20 mouse cellular contexts compared by ENCODE assay signal in the genomic region with DNA sequence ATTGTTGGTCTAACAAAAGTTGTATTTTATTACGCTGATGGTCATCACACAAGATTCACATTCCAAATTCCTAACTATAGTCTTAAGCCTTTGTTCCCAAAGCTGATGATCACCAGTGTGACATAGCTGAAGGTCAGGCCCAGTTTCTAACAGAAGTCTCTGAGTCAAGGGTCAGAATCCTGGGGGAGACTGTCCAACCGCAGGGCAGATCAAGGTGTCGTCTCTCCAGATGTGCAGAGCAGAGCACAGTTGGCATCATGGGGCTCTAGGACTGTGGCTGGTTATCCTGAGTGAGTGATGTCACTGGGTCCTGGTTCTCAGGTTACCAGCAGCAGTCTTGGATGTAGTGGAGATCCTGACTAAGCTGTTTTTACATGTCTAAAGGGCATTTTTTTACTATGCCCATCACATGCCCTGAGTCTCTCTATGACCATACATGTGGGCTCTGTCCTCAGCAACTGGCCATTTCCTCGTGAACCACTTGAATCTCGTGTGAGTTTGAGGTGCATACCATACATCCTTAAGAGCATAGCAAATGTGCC. TPM values are rescaled to one million over a fixed set of nuclear protein-coding genes. Genes with fewer than 3 reads are reported as not detected.
A peak's percentile ranks its signal among the peaks of the same experiment; 100 is the strongest.
DNase-seq lines count a peak whose midpoint lies in the region; ATAC-seq and TF ChIP-seq lines count a peak whose summit lies in the region.
"Had no signal": no experiment of that assay in that cellular context is flagged by ENCODE, and none has a peak within 500 bp of the region (broad histone marks: within the 10 kb centered on the region; RNA-seq: fewer than 3 reads in every experiment).

No protein-coding gene starts in this region.

- no peak for DNase-seq in layer of hippocampus, adult 2 months (ENCODE audit: low spot score in 2 of 2)
- no peak for DNase-seq in layer of hippocampus, postnatal 25 days (ENCODE audit: extremely low spot score in 1 of 2, low spot score in 1 of 2)
- no peak for DNase-seq in CH12.LX (ENCODE audit: extremely low read depth)
- DNase-seq in ZHBTc4 (ENCODE audit: low read depth, low spot score) = peak; percentile 71
- DNase-seq in hindbrain, embryonic 14.5 days (ENCODE audit: low spot score) = no peak
- DNase-seq in adrenal gland, postnatal 36 days = no peak
- DNase-seq: adrenal gland, postnatal 10 days; cerebellum, adult 2 months; cerebellum, postnatal 14 days; embryo, embryonic 11 days; forebrain, postnatal 0 days; gastrocnemius, postnatal 36 days; heart, adult 11 months; heart, postnatal 10 days; kidney, adult 2 months had no signal

- 91% methylated on average over 5 of the region's 5 CpGs for WGBS in hindbrain, embryonic 14.5 days

- dilution Hi-C loops in CH12.LX (cut with MboI; ENCODE audit: extremely low pct_ligation_motif_present, extremely low pct_unique_long_range_greater_than_20kb, low sequenced_read_pairs) = no loop called here

- H3K27ac ChIP-seq in layer of hippocampus, adult 2 months = peak overlapping the region; percentile 79; the same call in 1 of the 2 replicates
- peak overlapping the region; percentile 47; the same call in 1 of the 2 replicates for H3K27ac ChIP-seq in CH12.LX (ENCODE audit: insufficient read depth, low read depth)
- no peak overlapping the region for H3K27ac ChIP-seq in hindbrain, embryonic 14.5 days
- H3K27ac ChIP-seq: embryonic facial prominence, embryonic 12.5 days; heart, embryonic 10.5 days; hindbrain, embryonic 13.5 days had no signal

- in situ Hi-C loops in CH12.LX (cut with MboI; ENCODE audit: low pct_ligation_motif_present, low pct_unique_long_range_greater_than_20kb, low sequenced_read_pairs) = no loop called here

- ATAC-seq in hindbrain, embryonic 14.5 days (ENCODE audit: low FRiP score) = no peak
- ATAC-seq: CD4-positive, CD25-positive, alpha-beta regulatory T cell, adult 4 months; forebrain, postnatal 0 days; intestine, embryonic 16.5 days had no signal

- no peak for TF ChIP-seq EP300 in CH12.LX (IDR thresholded peaks at IDR 0.05; ENCODE audit: low read length)

- no peak overlapping the region for H3K4me2 ChIP-seq in CH12.LX (ENCODE audit: insufficient read depth, low read depth, poor library complexity, severe bottlenecking)
- no peak overlapping the region for H3K4me2 ChIP-seq in hindbrain, embryonic 14.5 days (replicated peaks)
- H3K4me2 ChIP-seq: embryonic facial prominence, embryonic 12.5 days; hindbrain, embryonic 13.5 days had no signal

- no peak for TF ChIP-seq RAD21 in CH12.LX (IDR thresholded peaks at IDR 0.05; ENCODE audit: low read depth, low read length)

- no peaks in the 10 kb centered on the region for H3K9me3 ChIP-seq in CH12.LX (replicated peaks; ENCODE audit: low read length)
- no peaks in the 10 kb centered on the region for H3K9me3 ChIP-seq in hindbrain, embryonic 14.5 days (ENCODE audit: control insufficient read depth, low read length)
- H3K9me3 ChIP-seq: embryonic facial prominence, embryonic 12.5 days; heart, embryonic 10.5 days; hindbrain, embryonic 13.5 days had no signal

- TF ChIP-seq POLR2A in CH12.LX (IDR thresholded peaks at IDR 0.05; ENCODE audit: low read depth, low read length) = no peak

- H3K9ac ChIP-seq in CH12.LX (ENCODE audit: insufficient read depth, low read depth) = no peak overlapping the region
- no peak overlapping the region for H3K9ac ChIP-seq in hindbrain, embryonic 14.5 days
- H3K9ac ChIP-seq: embryonic facial prominence, embryonic 12.5 days; forebrain, postnatal 0 days; hindbrain, embryonic 13.5 days had no signal

- peaks cover 16 to 71% of the 10 kb centered on the region in 2 experiments for H3K36me3 ChIP-seq in CH12.LX (replicated peaks in 1 of 2; ENCODE audit: control insufficient read depth in 1 of 2, insufficient read depth in 1 of 2, low read length in 1 of 2)
- no peaks in the 10 kb centered on the region for H3K36me3 ChIP-seq in hindbrain, embryonic 14.5 days (replicated peaks; ENCODE audit: control insufficient read depth, insufficient read depth)
- H3K36me3 ChIP-seq: embryonic facial prominence, embryonic 12.5 days; hindbrain, embryonic 13.5 days had no signal

- peaks cover 93% of the 10 kb centered on the region for H3K79me2 ChIP-seq in CH12.LX (replicated peaks; ENCODE audit: control insufficient read depth, extremely low read depth, insufficient read depth, poor library complexity, severe bottlenecking)

- no peak for TF ChIP-seq CTCF in layer of hippocampus, adult 2 months (conservative IDR thresholded peaks at IDR 0.05)
- no peak for TF ChIP-seq CTCF in CH12.LX (conservative IDR thresholded peaks at IDR 0.05 in 1 of 2, IDR thresholded peaks at IDR 0.05 in 1 of 2; ENCODE audit: low read depth in 2 of 2, low read length in 2 of 2)

- H3K4me3 ChIP-seq in layer of hippocampus, adult 2 months = no peak overlapping the region
- H3K4me3 ChIP-seq in CH12.LX (replicated peaks in 1 of 3; ENCODE audit: low read depth in 2 of 3, low read length in 2 of 3, poor library complexity in 1 of 3) = no peak overlapping the region
- H3K4me3 ChIP-seq in hindbrain, embryonic 14.5 days (replicated peaks; ENCODE audit: low read length) = no peak overlapping the region
- H3K4me3 ChIP-seq: embryonic facial prominence, embryonic 12.5 days; heart, embryonic 10.5 days; hindbrain, embryonic 13.5 days had no signal

- peaks cover 67 to 95% of the 10 kb centered on the region in 2 experiments for H3K4me1 ChIP-seq in CH12.LX (ENCODE audit: control insufficient read depth in 1 of 2, insufficient read depth in 2 of 2)
- peaks cover 13% of the 10 kb centered on the region; the same call in 1 of the 2 replicates for H3K4me1 ChIP-seq in hindbrain, embryonic 14.5 days (replicated peaks; ENCODE audit: control insufficient read depth, insufficient read depth, low read length)

- no peaks in the 10 kb centered on the region for H3K27me3 ChIP-seq in CH12.LX (replicated peaks)
- H3K27me3 ChIP-seq in hindbrain, embryonic 14.5 days (ENCODE audit: control insufficient read depth, insufficient read depth, low read length) = no peaks in the 10 kb centered on the region
- H3K27me3 ChIP-seq: embryonic facial prominence, embryonic 12.5 days; hindbrain, embryonic 13.5 days had no signal

TF ChIP-seq in CH12.LX, 34 proteins besides CTCF, POLR2A, EP300 and RAD21:
- TF ChIP-seq SIN3A (IDR thresholded peaks at IDR 0.05; ENCODE audit: low read length) (no peak), MEF2A (IDR thresholded peaks at IDR 0.05; ENCODE audit: borderline replicate concordance, low read depth, low read length) (no peak), BHLHE40 (IDR thresholded peaks at IDR 0.05; ENCODE audit: low read depth, low read length) (no peak), TCF12 (IDR thresholded peaks at IDR 0.05; ENCODE audit: low read depth, low read length) (no peak)

RNA-seq across cellular contexts. Expression of gene Rapgef1, which starts 16.5 kb away (rescaled TPM):
- total RNA-seq in layer of hippocampus, adult 2 months (2021) = 10 to 100 TPM; 91.3 to 94.9 TPM
- total RNA-seq in layer of hippocampus, postnatal 25 days (2021) = 100 to 1,000 TPM in 1 of 2 experiments, 10 to 100 TPM in 1; 99.0 to 104 TPM
- total RNA-seq in CH12.LX (2012; rRNA removed) = 149 and 185 TPM in 2 replicates
- total RNA-seq in CH12.LX (2014; rRNA removed) = 84.0 and 86.5 TPM in 2 replicates
- polyA plus RNA-seq in CH12.LX (2012; ENCODE audit: insufficient read length, low read depth) = 143 and 170 TPM in 2 replicates
- polyA plus RNA-seq in hindbrain, embryonic 14.5 days (2014; fragmentation: Nextera tagmentation; extraction: Ambion mirVana) = 19.9 and 22.3 TPM in 2 replicates
- total RNA-seq in adrenal gland, postnatal 36 days (2021) = 10 to 100 TPM; 45.4 to 49.9 TPM
